Mouse (Mus musculus): ENCODE data around the gene Kcnk16.

DNA sequence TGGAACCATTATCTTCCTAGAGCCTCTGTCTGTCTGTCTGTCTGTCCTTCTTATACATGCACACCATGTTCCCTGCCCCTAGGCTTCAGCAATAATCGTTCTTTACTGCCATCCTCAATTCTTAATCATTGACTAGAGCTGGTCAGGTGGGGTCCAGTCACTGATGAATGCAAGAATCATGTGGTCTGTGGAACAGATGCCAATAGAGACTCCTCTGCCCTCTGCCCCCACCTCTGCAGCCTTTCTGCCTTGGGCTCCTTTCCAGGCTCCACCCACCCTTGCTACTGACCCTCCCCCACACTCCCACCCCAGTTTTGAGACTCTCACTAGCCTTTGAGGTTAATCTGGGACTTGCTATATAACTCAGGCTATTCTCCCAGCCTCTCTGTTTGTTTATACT is 49.1 kb downstream of the Kcnk16 start:
- TF ChIP-seq CTCF (IDR thresholded peaks at IDR 0.05; ENCODE audit: low read depth, low read length) (no peak), POLR2A (IDR thresholded peaks at IDR 0.05; ENCODE audit: borderline replicate concordance, low read depth, low read length) (no peak)
